Mouse (Mus musculus) kidney, adult 2 months (tissue): ENCODE measurements at regions not wholly inside any gene's neighbourhood (a gene's known extent, or its start where the extent isn't known, plus 50 kb on each side); places are given as distances from the start of the nearest gene placed in this dataset.

Source experiments
- CTCF ChIP-seq: fragments of 200-500 bp; conservative IDR thresholded peaks from 2 replicates; pipeline ENCODE4 v1.5.1; 2011; ENCODE audit warnings: low read depth, mild to moderate bottlenecking, control low read depth, low read length, moderate library complexity, mixed read lengths; ENCODE audit not compliant: insufficient read depth, insufficient read length
- POLR2A ChIP-seq: fragments of 200-500 bp; IDR thresholded peaks from one replicate; pipeline ENCODE4 v1.6.1; 2011; ENCODE audit warnings: low read depth, low read length, control low read depth

- TF ChIP-seq CTCF (peak; percentile 64), POLR2A (no peak)
These were observed 145.8 kb downstream of the Uaca start for GRCm38 (mm10) chr9:60939858-60940804.
